Mouse (Mus musculus): ENCODE data around the gene E130308A19Rik. TPM values are rescaled to one million over a fixed set of nuclear protein-coding genes. Genes with fewer than 3 reads are reported as not detected.
A peak's percentile ranks its signal among the peaks of the same experiment; 100 is the strongest.

Gene E130308A19Rik
- polyA plus RNA-seq, 1 experiment: 3.0 TPM

DNA sequence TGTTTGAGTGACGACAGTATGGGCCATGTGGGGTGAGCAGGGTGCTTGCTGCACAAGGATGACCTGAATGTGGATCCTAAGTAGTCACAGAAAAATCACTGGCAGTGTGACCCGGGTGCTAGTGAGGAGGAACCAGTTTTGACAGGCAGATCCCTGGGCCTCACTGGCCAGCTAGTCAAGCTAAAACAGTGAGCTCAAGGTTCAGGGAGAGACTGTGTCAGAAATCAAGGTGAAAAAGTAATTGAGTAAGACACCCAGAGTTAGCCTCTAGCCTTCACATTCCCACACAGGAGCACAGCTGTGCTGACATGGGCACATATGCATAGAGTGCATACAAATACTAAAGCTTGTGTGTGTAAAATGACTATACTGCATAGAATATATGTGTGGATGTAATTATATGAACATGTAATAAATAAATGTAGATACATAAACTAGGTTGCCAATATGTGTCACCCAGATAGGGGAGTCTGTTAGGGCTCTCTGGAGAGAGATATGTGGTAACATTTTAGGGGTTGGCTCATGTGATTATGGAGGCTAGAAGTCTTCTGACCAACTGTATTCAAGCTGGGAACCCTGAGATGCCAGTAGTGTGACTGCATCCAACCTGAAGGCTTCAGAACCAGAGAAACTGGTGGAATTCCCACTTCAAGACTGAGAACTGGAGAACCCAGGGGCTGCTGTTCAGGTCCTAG, 47.6 kb downstream of the E130308A19Rik start:
- Histone ChIP-seq H3K27me3 (ENCODE audit: control insufficient read depth, insufficient read depth, insufficient read length) (no peaks in the 10 kb centered on the region), H3K4me3 (no peak overlapping the region), H3K36me3 (ENCODE audit: control insufficient read depth, insufficient read depth) (no peaks in the 10 kb centered on the region), H3ac (ENCODE audit: control insufficient read depth, insufficient read length) (no peak overlapping the region), H3K4me2 (ENCODE audit: low read depth) (no peak overlapping the region), H3K79me2 (ENCODE audit: control insufficient read depth, insufficient read depth) (no peaks in the 10 kb centered on the region)
- TF ChIP-seq CEBPB (IDR thresholded peaks at IDR 0.05; ENCODE audit: insufficient read depth, poor library complexity, severe bottlenecking) (no peak), POLR2AphosphoS2 (IDR thresholded peaks at IDR 0.05; ENCODE audit: insufficient read length, low read depth) (no peak), USF1 (IDR thresholded peaks at IDR 0.05; ENCODE audit: low read depth) (no peak), POLR2A (IDR thresholded peaks at IDR 0.05; ENCODE audit: insufficient read length, low read depth) (no peak), MYOG (IDR thresholded peaks at IDR 0.05; ENCODE audit: control insufficient read depth in 1 of 3, insufficient read depth in 1 of 3, insufficient read length in 2 of 3, low read depth in 2 of 3) (no peak), E2F4 (IDR thresholded peaks at IDR 0.05; ENCODE audit: insufficient read depth) (no peak), REST (IDR thresholded peaks at IDR 0.05; ENCODE audit: insufficient read depth, insufficient read length) (no peak), MYOD1 (IDR thresholded peaks at IDR 0.05; ENCODE audit: control insufficient read depth in 1 of 3, insufficient read length in 2 of 3, low read depth in 2 of 3) (no peak), SRF (IDR thresholded peaks at IDR 0.05; ENCODE audit: control insufficient read depth, insufficient read length, low read depth) (no peak), TCF3 (IDR thresholded peaks at IDR 0.05; ENCODE audit: insufficient read length, low read depth) (no peak)

DNA sequence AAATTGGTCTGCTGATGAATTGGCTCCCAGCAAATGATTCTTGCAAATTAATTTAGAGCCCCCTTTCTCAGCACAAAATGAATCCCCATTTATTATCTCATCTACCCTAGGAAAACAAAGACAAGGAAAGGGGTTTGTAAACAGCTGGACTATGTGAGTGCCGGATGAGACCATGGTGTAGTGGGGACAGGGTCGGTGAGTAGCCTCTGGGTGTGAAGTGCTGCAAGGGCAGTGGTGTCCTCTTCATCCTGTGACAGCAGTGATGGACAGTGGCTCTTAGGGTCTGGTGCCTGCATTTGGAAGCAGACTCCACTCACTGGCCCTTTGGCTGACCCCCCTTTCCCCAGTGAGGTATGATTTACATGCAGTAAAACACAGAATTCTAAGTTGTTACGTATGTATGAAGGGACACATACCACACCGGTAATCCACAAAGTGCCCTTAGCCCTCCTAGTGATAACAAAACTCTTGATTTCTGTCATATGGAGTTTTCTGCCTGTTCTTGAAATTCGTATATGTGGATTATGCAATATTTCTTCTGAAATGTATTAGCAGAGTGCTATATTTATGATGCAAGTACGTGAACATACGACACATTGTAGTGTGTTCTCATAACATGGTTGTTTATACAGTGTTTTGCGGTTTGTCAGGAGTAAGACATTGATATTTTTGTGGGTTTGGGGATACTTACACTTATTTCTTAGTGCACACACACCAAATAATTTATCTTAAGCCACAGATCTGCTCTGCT, 49.1 kb downstream of the E130308A19Rik start:
- Histone ChIP-seq H3ac (ENCODE audit: control insufficient read depth, insufficient read length) (no peak overlapping the region), H3K4me3 (no peak overlapping the region), H3K27me3 (ENCODE audit: control insufficient read depth, insufficient read depth, insufficient read length) (no peaks in the 10 kb centered on the region), H3K36me3 (ENCODE audit: control insufficient read depth, insufficient read depth) (no peaks in the 10 kb centered on the region), H3K79me2 (ENCODE audit: control insufficient read depth, insufficient read depth) (no peaks in the 10 kb centered on the region), H3K4me2 (ENCODE audit: low read depth) (no peak overlapping the region)
- TF ChIP-seq E2F4 (IDR thresholded peaks at IDR 0.05; ENCODE audit: insufficient read depth) (no peak), MAX (IDR thresholded peaks at IDR 0.05; ENCODE audit: low read depth) (no peak), MYOD1 (IDR thresholded peaks at IDR 0.05; ENCODE audit: control insufficient read depth in 1 of 3, insufficient read length in 2 of 3, low read depth in 2 of 3) (no peak), MYOG (IDR thresholded peaks at IDR 0.05; ENCODE audit: control insufficient read depth in 1 of 3, insufficient read depth in 1 of 3, insufficient read length in 2 of 3, low read depth in 2 of 3) (no peak), TCF3 (IDR thresholded peaks at IDR 0.05; ENCODE audit: insufficient read length, low read depth) (no peak), SRF (IDR thresholded peaks at IDR 0.05; ENCODE audit: control insufficient read depth, insufficient read length, low read depth) (no peak), USF1 (IDR thresholded peaks at IDR 0.05; ENCODE audit: low read depth) (no peak), TCF12 (IDR thresholded peaks at IDR 0.05; ENCODE audit: insufficient read depth, poor library complexity, severe bottlenecking) (no peak), POLR2AphosphoS2 (IDR thresholded peaks at IDR 0.05; ENCODE audit: insufficient read length, low read depth) (no peak), POLR2A (IDR thresholded peaks at IDR 0.05; ENCODE audit: insufficient read length, low read depth) (no peak), CEBPB (IDR thresholded peaks at IDR 0.05; ENCODE audit: insufficient read depth, poor library complexity, severe bottlenecking) (no peak), REST (IDR thresholded peaks at IDR 0.05; ENCODE audit: insufficient read depth, insufficient read length) (no peak)

DNA sequence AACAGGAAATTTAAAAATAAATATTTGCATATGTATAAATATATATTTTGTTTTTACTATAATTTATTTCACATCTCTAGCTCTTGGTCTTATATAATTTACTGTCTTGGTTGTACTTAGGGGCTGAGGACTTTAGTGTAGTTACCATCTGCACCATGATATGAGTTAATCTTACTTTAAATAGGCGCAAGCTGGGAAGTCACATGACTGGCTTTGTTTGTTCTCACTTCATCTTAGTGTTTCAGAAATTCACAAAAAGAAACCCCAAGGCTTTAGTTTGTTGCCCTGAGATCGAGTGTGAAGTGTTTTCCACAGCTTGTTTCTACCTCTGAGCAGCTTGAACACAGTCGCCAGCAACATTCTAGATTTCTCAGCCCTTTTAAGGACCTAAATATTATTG, 49.7 kb downstream of the E130308A19Rik start:
- no peaks in the 10 kb centered on the region for H3K79me2 ChIP-seq (ENCODE audit: control insufficient read depth, insufficient read depth)
- H3K4me3 ChIP-seq: no peak overlapping the region
- peak overlapping the region; percentile 2 for H3K4me2 ChIP-seq (ENCODE audit: low read depth)
- H3ac ChIP-seq (ENCODE audit: control insufficient read depth, insufficient read length): no peak overlapping the region
- H3K36me3 ChIP-seq (ENCODE audit: control insufficient read depth, insufficient read depth): no peaks in the 10 kb centered on the region
- no peaks in the 10 kb centered on the region for H3K27me3 ChIP-seq (ENCODE audit: control insufficient read depth, insufficient read depth, insufficient read length)
- TF ChIP-seq MAX (IDR thresholded peaks at IDR 0.05; ENCODE audit: low read depth) (no peak), USF1 (IDR thresholded peaks at IDR 0.05; ENCODE audit: low read depth) (peak; percentile 1)

DNA sequence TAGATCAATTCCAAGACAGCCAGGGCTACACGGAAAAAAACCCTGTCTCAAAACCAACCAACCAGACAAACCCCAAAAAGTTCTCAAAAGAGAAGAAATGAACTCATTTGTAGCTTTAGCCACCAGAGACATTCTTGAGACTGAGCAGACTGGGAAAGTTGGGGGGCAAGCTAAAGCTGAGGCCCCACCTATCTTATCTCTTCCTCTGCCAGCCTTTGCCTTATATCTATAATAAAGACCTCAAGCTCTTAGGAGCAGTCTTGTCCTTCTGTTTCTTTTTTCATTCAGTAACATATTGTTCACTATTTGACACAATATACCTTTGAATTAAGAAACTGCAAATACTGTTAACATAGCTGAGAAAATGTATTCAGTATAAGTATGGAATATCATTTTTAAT, 55.4 kb downstream of the E130308A19Rik start:
- Histone ChIP-seq H3K4me3 (no peak overlapping the region), H3K36me3 (ENCODE audit: control insufficient read depth, insufficient read depth) (no peaks in the 10 kb centered on the region), H3K79me2 (ENCODE audit: control insufficient read depth, insufficient read depth) (no peaks in the 10 kb centered on the region), H3K4me2 (ENCODE audit: low read depth) (no peak overlapping the region), H3K27me3 (ENCODE audit: control insufficient read depth, insufficient read depth, insufficient read length) (no peaks in the 10 kb centered on the region), H3ac (ENCODE audit: control insufficient read depth, insufficient read length) (no peak overlapping the region)
- TF ChIP-seq MYOG (IDR thresholded peaks at IDR 0.05; ENCODE audit: control insufficient read depth in 1 of 3, insufficient read depth in 1 of 3, insufficient read length in 2 of 3, low read depth in 2 of 3) (no peak), POLR2A (IDR thresholded peaks at IDR 0.05; ENCODE audit: insufficient read length, low read depth) (no peak)

DNA sequence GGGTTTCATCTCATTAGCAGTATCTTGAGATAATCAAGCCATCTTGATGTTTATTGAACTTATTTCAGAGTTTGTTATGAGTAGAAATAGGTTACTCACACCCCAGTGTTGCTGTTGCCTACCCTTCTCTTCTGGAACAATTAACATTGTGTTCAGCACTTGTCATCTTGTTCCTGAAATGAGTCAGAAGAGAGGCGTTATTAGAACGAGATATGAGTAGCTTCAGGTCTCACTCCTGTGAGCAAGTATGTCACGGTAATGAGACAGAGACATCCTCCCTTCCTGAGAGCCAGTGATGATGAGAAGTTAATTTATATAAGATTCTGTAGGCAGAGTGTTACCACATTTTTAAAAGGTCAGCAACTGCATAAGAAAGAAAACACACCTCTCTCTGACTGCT, 56.5 kb downstream of the E130308A19Rik start:
- no peak for TF ChIP-seq TCF3 (IDR thresholded peaks at IDR 0.05; ENCODE audit: insufficient read length, low read depth)
- TF ChIP-seq SRF (IDR thresholded peaks at IDR 0.05; ENCODE audit: control insufficient read depth, insufficient read length, low read depth): no peak
- no peak for TF ChIP-seq TCF12 (IDR thresholded peaks at IDR 0.05; ENCODE audit: insufficient read depth, poor library complexity, severe bottlenecking)
- TF ChIP-seq POLR2AphosphoS2 (IDR thresholded peaks at IDR 0.05; ENCODE audit: insufficient read length, low read depth): no peak
- TF ChIP-seq E2F4 (IDR thresholded peaks at IDR 0.05; ENCODE audit: insufficient read depth): no peak
- no peak for TF ChIP-seq MAX (IDR thresholded peaks at IDR 0.05; ENCODE audit: low read depth)
- no peak for TF ChIP-seq POLR2A (IDR thresholded peaks at IDR 0.05; ENCODE audit: insufficient read length, low read depth)
- no peak for TF ChIP-seq USF1 (IDR thresholded peaks at IDR 0.05; ENCODE audit: low read depth)
- TF ChIP-seq MYOD1 (IDR thresholded peaks at IDR 0.05; ENCODE audit: control insufficient read depth in 1 of 3, insufficient read length in 2 of 3, low read depth in 2 of 3): no peak
- TF ChIP-seq CEBPB (IDR thresholded peaks at IDR 0.05; ENCODE audit: insufficient read depth, poor library complexity, severe bottlenecking): no peak
- no peak for TF ChIP-seq REST (IDR thresholded peaks at IDR 0.05; ENCODE audit: insufficient read depth, insufficient read length)
- no peak for TF ChIP-seq MYOG (IDR thresholded peaks at IDR 0.05; ENCODE audit: control insufficient read depth in 1 of 3, insufficient read depth in 1 of 3, insufficient read length in 2 of 3, low read depth in 2 of 3)
- Histone ChIP-seq H3K36me3 (ENCODE audit: control insufficient read depth, insufficient read depth) (no peaks in the 10 kb centered on the region), H3K79me2 (ENCODE audit: control insufficient read depth, insufficient read depth) (no peaks in the 10 kb centered on the region), H3K27me3 (ENCODE audit: control insufficient read depth, insufficient read depth, insufficient read length) (no peaks in the 10 kb centered on the region), H3K4me2 (ENCODE audit: low read depth) (no peak overlapping the region), H3K4me3 (no peak overlapping the region), H3ac (ENCODE audit: control insufficient read depth, insufficient read length) (no peak overlapping the region)

All from myocyte (in vitro differentiated cells).